Mouse (Mus musculus) lung, adult 2 months (tissue): Measurements from ENCODE around the gene Zfhx3.

ENCODE experiments used
- CTCF ChIP-seq: fragments of 200-500 bp; IDR thresholded peaks from 2 replicates; pipeline ENCODE4 v1.5.1; 2011; ENCODE audit warnings: mild to moderate bottlenecking, low read length, control low read depth; ENCODE audit not compliant: insufficient read depth
- POLR2A ChIP-seq: fragments of 200-500 bp; IDR thresholded peaks from 2 replicates; pipeline ENCODE4 v1.6.1; 2011; ENCODE audit warnings: low read depth, mild to moderate bottlenecking, control low read depth, low read length, borderline replicate concordance; ENCODE audit errors: extremely low read depth

GRCm38 (mm10) chr8:108739517-108739916, 797.1 kb downstream of the Zfhx3 start:
- no peak for TF ChIP-seq CTCF
- no peak for TF ChIP-seq POLR2A
